Mouse (Mus musculus) ZHBTc4 (cell line): ENCODE measurements around the gene Hist2h2ab.
"Not testable (repeated sequence)": the region's sequence is repeated elsewhere in the genome, so short reads cannot be mapped to it uniquely, and the experiment has no call there.

Source experiments
- DNase-seq: peaks from one replicate; pipeline ENCODE4 v3.0.0-alpha.2; 2011; ENCODE audit warnings: low read depth, low spot score

Hist2h2ab gene

DNA sequence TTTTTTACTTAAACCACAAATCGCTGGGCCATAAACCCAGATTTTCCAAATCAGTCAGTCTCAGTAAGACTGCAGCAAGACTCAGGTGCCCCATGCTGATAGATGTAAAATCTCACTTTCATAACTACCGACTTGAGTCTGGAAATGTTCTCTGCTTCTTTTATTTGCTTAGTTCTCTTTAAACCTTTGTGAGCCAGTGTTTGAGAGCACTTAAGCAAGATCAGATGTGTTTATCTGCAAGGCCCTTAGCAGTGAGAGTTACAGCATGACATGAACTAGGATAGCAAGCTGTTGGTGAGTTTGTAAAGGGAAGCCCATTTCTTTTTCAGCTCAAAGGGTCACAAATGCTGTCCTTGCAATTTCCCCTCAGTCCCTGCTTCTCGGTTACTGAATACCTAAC, 37.5 kb downstream of the Hist2h2ab start:
- no peak for DNase-seq

DNA sequence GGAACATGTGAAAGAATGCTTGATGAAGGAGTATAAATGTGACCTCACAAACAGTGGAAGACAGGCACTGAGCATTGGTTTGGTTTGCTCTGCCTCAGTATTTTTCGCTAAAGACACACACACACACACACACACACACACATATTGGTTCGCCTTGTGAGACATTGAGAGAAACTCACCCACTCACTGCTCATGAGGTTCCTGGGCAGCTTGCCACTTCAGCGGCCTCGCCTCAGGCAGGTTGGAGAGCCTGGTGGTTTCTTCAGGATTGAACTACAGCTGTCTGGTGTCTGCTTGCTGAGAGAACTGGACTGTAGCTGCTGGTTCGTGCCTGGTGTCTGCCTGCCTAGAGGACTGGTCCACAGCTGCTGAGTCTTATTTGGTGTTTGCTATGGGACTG, 40.6 kb downstream of the Hist2h2ab start:
- no peak for DNase-seq

DNA sequence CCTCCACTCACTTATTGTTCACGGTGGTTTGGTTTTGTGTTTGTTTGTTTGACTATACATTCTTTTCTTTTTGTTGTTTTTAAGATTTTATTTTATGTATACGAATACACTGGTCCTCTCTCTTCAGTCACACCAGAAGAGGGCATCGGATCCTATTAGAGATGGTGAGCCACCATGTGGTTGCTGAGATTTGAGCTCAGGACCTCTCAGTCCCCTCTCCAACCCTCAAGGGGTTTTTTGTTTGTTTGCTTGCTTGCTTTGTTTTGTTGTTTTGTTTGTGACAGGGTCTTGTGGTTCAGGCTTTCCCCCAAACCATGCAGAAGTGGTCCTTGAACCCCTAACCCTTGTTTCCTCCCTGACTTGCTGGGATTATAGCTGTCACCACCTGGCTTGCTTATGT, 42.0 kb downstream of the Hist2h2ab start:
- DNase-seq: no peak

DNA sequence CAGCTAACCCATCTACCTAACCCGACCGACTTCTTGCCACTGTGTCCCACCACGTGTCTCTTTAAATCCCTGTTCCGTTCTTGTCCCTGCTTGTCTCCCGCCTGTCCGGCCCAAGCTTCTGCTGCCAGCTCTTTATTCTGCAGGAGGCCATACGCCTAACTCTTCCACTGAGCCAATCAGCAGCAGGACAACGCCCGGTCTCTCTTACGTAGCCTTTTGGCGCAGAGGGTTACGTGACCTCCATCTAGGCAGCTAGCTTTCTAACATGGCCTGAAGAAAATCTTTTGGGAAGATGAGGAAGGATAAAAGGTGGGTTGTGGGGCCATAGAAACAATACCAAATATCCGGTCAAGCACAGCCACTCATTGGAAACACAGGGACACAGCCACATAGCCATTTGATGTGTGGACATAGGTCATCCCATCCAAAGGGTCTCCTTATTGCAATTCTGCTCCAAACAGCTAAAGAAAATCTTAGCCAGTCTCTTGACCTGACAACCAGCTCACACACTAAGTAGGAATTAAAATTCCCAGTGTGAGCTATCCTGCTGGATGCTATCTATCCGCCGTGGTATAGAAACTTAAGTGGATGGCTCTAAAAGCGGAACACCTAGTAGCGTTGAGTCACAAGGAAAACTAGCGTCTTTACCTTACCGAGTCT, 42.7 kb downstream of the Hist2h2ab start:
- peak; percentile 91 for DNase-seq

DNA sequence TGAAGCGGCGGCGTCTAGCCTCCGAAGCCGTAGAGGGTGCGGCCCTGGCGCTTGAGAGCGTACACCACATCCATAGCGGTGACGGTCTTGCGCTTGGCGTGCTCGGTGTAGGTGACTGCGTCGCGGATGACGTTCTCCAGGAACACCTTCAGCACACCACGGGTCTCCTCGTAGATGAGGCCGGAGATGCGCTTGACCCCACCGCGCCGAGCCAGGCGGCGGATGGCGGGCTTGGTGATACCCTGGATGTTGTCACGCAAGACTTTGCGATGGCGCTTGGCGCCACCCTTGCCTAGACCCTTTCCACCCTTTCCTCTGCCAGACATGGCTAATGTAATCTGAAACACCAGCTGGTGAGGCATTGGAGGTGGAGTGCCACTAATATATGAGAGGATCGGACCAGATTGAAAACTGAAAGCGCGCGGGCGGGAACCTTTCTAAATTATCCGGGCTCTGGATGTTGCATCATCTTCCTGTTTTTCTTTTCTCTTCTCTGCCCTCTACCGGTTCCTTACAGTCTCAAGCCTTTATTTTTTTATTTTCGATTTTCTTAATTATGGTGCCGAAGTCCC, 43.4 kb downstream of the Hist2h2ab start, which contains the start of gene Hist2h4:
Gene Hist2h4, minus strand, starts transcription at position 333 of the 572 bp plus-strand sequence.
- peak; percentile 94 for DNase-seq

DNA sequence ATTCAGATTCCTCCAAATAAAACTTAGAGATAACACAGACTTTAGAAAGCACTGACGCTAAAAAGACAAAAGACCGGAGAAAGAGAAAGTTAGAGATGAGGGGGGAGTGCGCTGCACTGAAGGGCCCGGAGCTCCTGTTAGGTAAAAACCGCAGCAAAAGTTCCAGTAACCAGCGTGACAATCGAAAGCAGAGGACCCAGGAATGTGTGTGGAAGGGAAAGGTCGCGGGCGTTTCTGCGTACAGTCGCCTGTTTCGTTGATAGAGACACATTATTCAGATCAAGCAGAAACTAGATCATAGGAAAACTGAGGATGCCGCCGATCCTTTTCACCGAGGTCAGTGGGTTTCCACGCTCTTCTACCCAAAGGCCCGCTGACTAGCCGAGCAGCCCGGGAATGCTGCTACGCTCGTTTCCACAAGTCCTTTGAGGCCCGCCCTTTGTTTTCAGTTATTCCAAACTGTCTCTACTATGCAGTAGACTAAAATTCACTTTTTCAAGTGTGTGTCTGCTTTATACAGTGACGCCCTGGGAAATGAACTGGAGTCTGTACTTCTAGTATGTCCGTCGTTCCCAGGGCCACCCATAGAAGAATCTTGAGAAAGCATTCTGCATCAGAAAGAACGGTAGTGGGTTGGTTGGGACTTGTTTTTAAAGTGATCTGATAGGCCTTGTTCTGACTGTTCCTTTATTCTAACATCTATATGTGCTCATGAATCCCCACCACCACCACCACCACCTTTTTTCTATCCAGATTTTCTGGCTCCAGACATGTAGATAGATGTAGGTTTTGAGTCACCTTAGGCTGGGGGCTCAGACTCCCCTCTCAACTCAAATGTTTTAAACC, 44.1 kb downstream of the Hist2h2ab start:
- peak; percentile 69 for DNase-seq

DNA sequence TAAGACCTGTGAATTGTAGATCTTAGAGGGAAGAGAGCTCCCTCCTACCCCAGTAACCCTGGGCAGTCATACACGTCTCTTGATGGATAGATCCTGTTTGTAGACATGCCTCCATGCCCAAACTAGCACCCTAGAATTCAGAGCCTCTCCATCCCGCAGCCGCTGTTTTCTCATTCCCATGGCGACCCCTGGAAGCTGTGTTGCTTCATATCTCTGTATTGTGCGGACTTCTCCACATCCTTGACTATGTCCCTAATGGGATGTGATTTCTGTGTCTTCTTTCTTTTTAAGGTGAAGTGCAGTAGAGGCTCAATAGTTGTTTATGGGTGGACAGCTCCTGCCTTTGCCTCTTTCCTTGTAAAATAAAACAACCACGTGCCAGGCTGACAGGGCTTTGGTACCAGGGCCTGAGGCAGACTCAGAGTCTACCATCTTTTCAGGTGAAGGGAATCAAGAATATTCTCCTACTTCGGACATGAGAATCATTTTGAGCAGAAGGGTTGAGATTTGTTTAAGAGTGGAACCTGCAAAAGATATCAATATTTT, 44.8 kb downstream of the Hist2h2ab start:
- no peak for DNase-seq

DNA sequence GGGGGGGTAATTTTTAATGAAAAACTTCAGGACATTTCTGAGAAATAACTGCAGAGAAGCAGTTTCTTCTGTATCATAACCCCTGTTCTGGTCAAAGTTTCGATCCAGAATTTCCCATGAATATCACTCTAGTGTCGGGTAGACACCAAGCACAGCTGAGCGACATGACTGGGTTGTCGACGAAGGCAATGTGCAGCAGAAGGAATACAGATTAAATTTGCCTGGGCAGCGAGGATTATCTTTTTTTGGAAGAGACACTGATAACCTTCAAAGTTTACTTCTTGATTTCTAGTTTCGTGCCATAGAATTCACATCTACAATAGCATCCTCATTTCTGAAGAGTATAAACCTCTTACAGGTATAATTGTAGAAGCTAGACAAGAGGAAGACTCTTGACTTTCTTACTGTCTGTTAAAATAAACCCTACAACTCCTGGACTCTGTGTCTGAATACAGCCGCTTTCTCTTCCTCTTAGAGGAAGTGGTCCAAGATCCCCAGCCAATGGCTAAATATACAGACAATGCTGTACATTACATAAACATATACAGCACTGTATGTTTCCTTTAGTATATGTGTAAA, 46.6 kb downstream of the Hist2h2ab start:
- no peak for DNase-seq

DNA sequence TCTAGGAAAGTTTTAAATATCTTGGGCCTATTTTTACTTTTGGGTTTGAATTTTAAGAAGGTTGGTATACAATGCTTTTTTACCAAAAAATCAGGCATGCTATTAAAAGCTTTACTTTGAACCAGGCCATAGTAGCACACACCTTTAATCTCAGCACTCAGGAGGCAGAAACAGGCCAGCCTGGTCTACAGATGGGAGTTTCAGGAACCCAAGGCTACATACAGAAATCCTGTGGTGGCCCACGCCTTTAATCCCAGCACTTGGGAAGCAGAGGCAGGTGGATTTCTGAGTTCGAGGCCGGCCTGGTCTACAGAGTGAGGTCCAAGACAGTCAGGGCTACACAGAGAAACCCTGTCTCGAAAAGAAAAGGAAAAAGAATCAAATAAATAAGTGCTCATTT, 47.9 kb downstream of the Hist2h2ab start:
- DNase-seq: no peak

DNA sequence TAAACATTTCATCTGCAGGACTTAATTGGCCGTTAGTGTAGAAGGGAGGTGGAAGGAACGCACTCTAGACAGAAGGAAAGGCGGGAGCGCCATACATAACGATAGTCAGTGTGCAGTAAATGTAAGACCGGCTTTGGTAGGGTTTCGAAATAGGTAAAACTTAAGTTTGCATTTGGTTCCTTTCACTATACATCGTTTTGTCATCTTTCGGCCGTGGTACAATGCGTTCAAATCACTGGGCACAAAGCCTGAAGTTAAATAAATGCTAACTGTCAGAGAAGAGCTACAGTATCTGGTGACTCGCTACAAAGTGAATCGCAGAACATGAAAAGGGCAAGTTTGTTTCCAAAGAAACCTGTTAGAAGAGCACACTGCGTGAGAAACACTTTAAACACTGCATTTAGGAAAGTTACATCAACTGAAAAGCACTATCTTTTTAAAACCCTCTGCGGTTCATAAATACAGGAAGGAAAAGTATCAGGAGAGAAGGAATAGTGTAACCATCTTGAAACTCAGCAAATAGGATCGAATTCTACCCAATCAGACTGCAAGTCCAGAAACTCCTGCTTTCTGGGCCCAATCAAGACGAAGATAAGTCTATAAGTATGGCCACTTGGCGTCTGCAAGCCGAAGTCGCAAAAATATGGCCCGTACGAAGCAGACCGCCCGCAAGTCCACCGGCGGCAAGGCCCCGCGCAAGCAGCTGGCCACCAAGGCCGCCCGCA, 48.5 kb downstream of the Hist2h2ab start, which contains the start of gene Hist2h3b:
Gene Hist2h3b, plus strand, starts transcription at position 604 of the 725 bp plus-strand sequence.
- DNase-seq: peak; percentile 87

DNA sequence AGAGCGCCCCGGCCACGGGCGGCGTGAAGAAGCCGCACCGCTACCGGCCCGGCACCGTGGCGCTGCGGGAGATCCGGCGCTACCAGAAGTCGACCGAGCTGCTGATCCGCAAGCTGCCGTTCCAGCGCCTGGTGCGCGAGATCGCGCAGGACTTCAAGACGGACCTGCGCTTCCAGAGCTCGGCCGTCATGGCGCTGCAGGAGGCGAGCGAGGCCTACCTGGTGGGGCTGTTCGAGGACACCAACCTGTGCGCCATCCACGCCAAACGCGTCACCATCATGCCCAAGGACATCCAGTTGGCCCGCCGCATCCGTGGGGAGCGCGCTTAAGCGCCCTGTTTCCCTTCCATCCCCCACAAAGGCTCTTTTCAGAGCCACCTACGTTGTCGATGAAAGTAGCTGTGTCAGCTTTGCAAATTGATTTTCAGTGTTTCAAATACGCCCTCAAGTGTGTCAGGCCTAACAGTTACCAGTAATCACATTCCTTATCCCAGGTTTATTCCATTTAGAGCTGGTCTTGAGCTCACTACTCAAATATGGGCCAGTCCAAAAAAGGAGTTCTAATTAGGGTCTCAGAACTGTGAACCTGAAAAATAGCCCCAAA, 49.2 kb downstream of the Hist2h2ab start:
- DNase-seq: not testable (repeated sequence)
